Mouse (Mus musculus): Measurements from ENCODE around the gene Capn11.

Capn11 gene

GRCm38 (mm10) chr17:45682843-45683242 is 23.7 kb upstream of the Capn11 start:
- no peak for DNase-seq (ENCODE audit: low spot score)

- DNase-seq (ENCODE audit: low spot score) = no peak
Measured at GRCm38 (mm10) chr17:45681588-45681987, 22.5 kb upstream of the Capn11 start.

- DNase-seq (ENCODE audit: low spot score) = no peak
Measured at GRCm38 (mm10) chr17:45680391-45680980, 21.4 kb upstream of the Capn11 start.

GRCm38 (mm10) chr17:45678106-45678505 is 19.0 kb upstream of the Capn11 start:
- DNase-seq (ENCODE audit: low spot score) = peak; percentile 33

- DNase-seq (ENCODE audit: low spot score) = no peak
Measured at GRCm38 (mm10) chr17:45672598-45672997, 13.5 kb upstream of the Capn11 start.

GRCm38 (mm10) chr17:45671821-45672220 is 12.7 kb upstream of the Capn11 start:
- DNase-seq (ENCODE audit: low spot score) = no peak

GRCm38 (mm10) chr17:45667986-45668385 is 8.9 kb upstream of the Capn11 start:
- no peak for DNase-seq (ENCODE audit: low spot score)

- DNase-seq (ENCODE audit: low spot score) = no peak
Measured at GRCm38 (mm10) chr17:45667481-45667880, 8.4 kb upstream of the Capn11 start.

GRCm38 (mm10) chr17:45666091-45666490 is 7.0 kb upstream of the Capn11 start:
- DNase-seq (ENCODE audit: low spot score) = no peak

- no peak for DNase-seq (ENCODE audit: low spot score)
Measured at GRCm38 (mm10) chr17:45664608-45665007, 5.5 kb upstream of the Capn11 start.

- DNase-seq (ENCODE audit: low spot score) = peak; percentile 69
Measured at GRCm38 (mm10) chr17:45663106-45663919, 4.2 kb upstream of the Capn11 start.

GRCm38 (mm10) chr17:45655820-45656219 is 3.3 kb downstream of the Capn11 start:
- no peak for DNase-seq (ENCODE audit: low spot score)

GRCm38 (mm10) chr17:45653233-45653632 is 5.9 kb downstream of the Capn11 start:
- DNase-seq (ENCODE audit: low spot score) = no peak

- DNase-seq (ENCODE audit: low spot score) = no peak
Measured at GRCm38 (mm10) chr17:45644185-45644584, 14.9 kb downstream of the Capn11 start.

GRCm38 (mm10) chr17:45642701-45643100 is 16.4 kb downstream of the Capn11 start:
- peak; percentile 51 for DNase-seq (ENCODE audit: low spot score)

- DNase-seq (ENCODE audit: low spot score) = no peak
Measured at GRCm38 (mm10) chr17:45641981-45642380, 17.1 kb downstream of the Capn11 start.

- DNase-seq (ENCODE audit: low spot score) = no peak
Measured at GRCm38 (mm10) chr17:45638596-45639295, 20.4 kb downstream of the Capn11 start.

- no peak for DNase-seq (ENCODE audit: low spot score)
Measured at GRCm38 (mm10) chr17:45634033-45634432, 25.1 kb downstream of the Capn11 start.

GRCm38 (mm10) chr17:45631940-45632339 is 27.2 kb downstream of the Capn11 start:
- no peak for DNase-seq (ENCODE audit: low spot score)

- DNase-seq (ENCODE audit: low spot score) = no peak
Measured at GRCm38 (mm10) chr17:45630992-45631391, 28.1 kb downstream of the Capn11 start.

- DNase-seq (ENCODE audit: low spot score) = peak; percentile 21
Measured at GRCm38 (mm10) chr17:45629861-45630694, 29.0 kb downstream of the Capn11 start.
